ENCODE assay signal across 23 mouse cellular contexts in the genomic region with DNA sequence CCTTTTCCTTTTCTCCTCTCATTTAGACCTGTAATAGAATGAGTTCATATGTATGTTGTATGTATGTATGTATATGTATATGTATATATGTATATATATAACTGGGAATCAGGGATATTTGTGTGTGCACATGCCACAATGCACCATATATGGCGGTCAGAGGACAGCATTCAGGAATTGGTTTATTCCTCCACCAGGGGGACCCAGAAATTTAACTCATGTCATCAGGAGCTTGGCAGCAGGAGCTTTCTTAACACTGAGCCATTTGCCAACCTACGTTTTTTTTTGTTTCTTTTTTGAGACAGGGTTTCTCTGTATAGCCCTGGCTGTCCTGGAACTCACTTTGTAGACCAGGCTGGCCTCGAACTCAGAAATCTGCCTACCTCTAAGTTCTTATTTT. TPM values are rescaled to one million over a fixed set of nuclear protein-coding genes. Genes with fewer than 3 reads are reported as not detected.
A peak's percentile ranks its signal among the peaks of the same experiment; 100 is the strongest.
DNase-seq lines count a peak whose midpoint lies in the region; ATAC-seq and TF ChIP-seq lines count a peak whose summit lies in the region.
"Had no signal": no experiment of that assay in that cellular context is flagged by ENCODE, and none has a peak within 500 bp of the region (broad histone marks: within the 10 kb centered on the region; RNA-seq: fewer than 3 reads in every experiment).

No protein-coding gene starts in this region.

- DNase-seq in embryo, embryonic 10.5 days (ENCODE audit: low spot score), result peak; percentile 43
- no peak for DNase-seq in embryo, embryonic 10 days (ENCODE audit: low spot score)
- DNase-seq in liver, embryonic 14.5 days (ENCODE audit: low read depth in 3 of 3, low spot score in 3 of 3), result no peak
- DNase-seq in liver (no peak), MEL (ENCODE audit: low read depth, low spot score) (peak; percentile 28)
- no peak for DNase-seq in adrenal gland, adult 18-20 months (ENCODE audit: low spot score in 2 of 2)
- DNase-seq: cerebellum, adult 11-12 months; gastrocnemius, postnatal 10 days; heart, postnatal 36 days; kidney, adult 2 months; kidney, postnatal 4 days had no signal

- no peak for TF ChIP-seq POLR2A in MEL (IDR thresholded peaks at IDR 0.05; ENCODE audit: control insufficient read depth in 1 of 2, insufficient read depth in 1 of 2, low read depth in 1 of 2, low read length in 2 of 2, poor library complexity in 1 of 2)

- H3K79me2 ChIP-seq in MEL (ENCODE audit: control insufficient read depth, insufficient read depth, low read length, poor library complexity), result no peaks in the 10 kb centered on the region

- H3K4me2 ChIP-seq in liver, embryonic 14.5 days (ENCODE audit: low read depth), result no peak overlapping the region
- H3K4me2 ChIP-seq: heart, embryonic 11.5 days; liver, embryonic 15.5 days; neural tube, embryonic 12.5 days had no signal

- TF ChIP-seq RAD21 in MEL (IDR thresholded peaks at IDR 0.05; ENCODE audit: low read depth, low read length), result peak; percentile 30

- H3K9ac ChIP-seq in liver, embryonic 14.5 days (replicated peaks), result no peak overlapping the region
- no peak overlapping the region for H3K9ac ChIP-seq in MEL (ENCODE audit: control insufficient read depth, low read depth, low read length, poor library complexity, severe bottlenecking)
- H3K9ac ChIP-seq: liver, embryonic 15.5 days; neural tube, embryonic 12.5 days had no signal

- no peak for ATAC-seq in liver, embryonic 14.5 days (ENCODE audit: insufficient read depth)
- peak; percentile 57 for ATAC-seq in megakaryocyte progenitor cell, adult 5-6 weeks (replicated peaks; ENCODE audit: poor library complexity)
- ATAC-seq in cerebellum, adult (ENCODE audit: insufficient number of reproducible peaks, low FRiP score, low TSS enrichment), result no peak
- ATAC-seq: forebrain, embryonic 16.5 days had no signal

- no peaks in the 10 kb centered on the region for H3K4me1 ChIP-seq in liver, embryonic 14.5 days (replicated peaks; ENCODE audit: control insufficient read depth in 2 of 2, insufficient read depth in 2 of 2, low read length in 1 of 2)
- H3K4me1 ChIP-seq in MEL (ENCODE audit: control insufficient read depth in 1 of 2, insufficient read depth in 2 of 2, low read length in 2 of 2), result no peaks in the 10 kb centered on the region
- H3K4me1 ChIP-seq: limb, embryonic 10.5 days; liver, embryonic 15.5 days; neural tube, embryonic 12.5 days had no signal

- no peak overlapping the region for H3K27ac ChIP-seq in liver, embryonic 14.5 days
- no peak overlapping the region for H3K27ac ChIP-seq in MEL (ENCODE audit: control insufficient read depth, low read depth, low read length)
- H3K27ac ChIP-seq: limb, embryonic 10.5 days; liver, embryonic 15.5 days; macrophage; neural tube, embryonic 12.5 days had no signal

- peak; percentile 20; the same call in 1 of the 2 replicates for TF ChIP-seq CTCF in liver, embryonic 14.5 days (IDR thresholded peaks at IDR 0.05; ENCODE audit: low read depth)
- TF ChIP-seq CTCF in MEL (IDR thresholded peaks at IDR 0.05 in 2 of 3, conservative IDR thresholded peaks at IDR 0.05 in 1 of 3; ENCODE audit: control insufficient read depth in 1 of 3, insufficient read depth in 1 of 3, low read depth in 2 of 3, low read length in 3 of 3, poor library complexity in 1 of 3, severe bottlenecking in 1 of 3), result peak in 1 of 3 experiments; percentile 42; a peak in 2 of 6 replicates

- WGBS in liver, embryonic 14.5 days (ENCODE audit: insufficient replicate concordance), result 43% methylated on average over 3 of the region's 3 CpGs

- no peaks in the 10 kb centered on the region for H3K36me3 ChIP-seq in liver, embryonic 14.5 days (replicated peaks; ENCODE audit: control insufficient read depth, insufficient read depth, low read depth)
- H3K36me3 ChIP-seq in MEL (ENCODE audit: control insufficient read depth in 1 of 2, insufficient read depth in 2 of 2, low read length in 2 of 2), result no peaks in the 10 kb centered on the region
- H3K36me3 ChIP-seq: G1E; limb, embryonic 10.5 days; liver, embryonic 15.5 days; neural tube, embryonic 12.5 days had no signal

- H3K9me3 ChIP-seq in liver, embryonic 14.5 days (ENCODE audit: control insufficient read depth, low read length), result no peaks in the 10 kb centered on the region
- H3K9me3 ChIP-seq in MEL (replicated peaks; ENCODE audit: insufficient read depth, low read length), result no peaks in the 10 kb centered on the region
- H3K9me3 ChIP-seq: G1E; limb, embryonic 10.5 days; liver, embryonic 15.5 days; neural tube, embryonic 12.5 days had no signal

- no peak overlapping the region for H3K4me3 ChIP-seq in liver, embryonic 14.5 days (ENCODE audit: insufficient read depth in 1 of 2, low read depth in 2 of 2, low read length in 2 of 2)
- no peak overlapping the region for H3K4me3 ChIP-seq in MEL (ENCODE audit: control insufficient read depth in 1 of 2, insufficient read depth in 1 of 2, low read depth in 2 of 2, low read length in 2 of 2)
- H3K4me3 ChIP-seq: erythroblast, embryonic 14.5 days; limb, embryonic 10.5 days; liver, embryonic 15.5 days; neural tube, embryonic 12.5 days had no signal

- H3K27me3 ChIP-seq in liver, embryonic 14.5 days (ENCODE audit: control insufficient read depth, insufficient read depth, low read length), result no peaks in the 10 kb centered on the region
- H3K27me3 ChIP-seq in MEL (ENCODE audit: control insufficient read depth in 1 of 2, insufficient read depth in 2 of 2, low read length in 2 of 2), result no peaks in the 10 kb centered on the region
- H3K27me3 ChIP-seq: liver, embryonic 15.5 days; neural tube, embryonic 12.5 days had no signal

- no peak for TF ChIP-seq EP300 in liver, embryonic 14.5 days (IDR thresholded peaks at IDR 0.05; ENCODE audit: low read depth)
- no peak for TF ChIP-seq EP300 in MEL (IDR thresholded peaks at IDR 0.05; ENCODE audit: low read depth in 1 of 2, low read length in 2 of 2)

TF ChIP-seq in MEL, 35 proteins besides CTCF, POLR2A, EP300 and RAD21:
- TF ChIP-seq SMC3 (IDR thresholded peaks at IDR 0.05; ENCODE audit: low read depth, low read length) (peak; percentile 45), ZC3H11A (IDR thresholded peaks at IDR 0.05; ENCODE audit: low read depth, low read length) (0 out of 2 replicates have a peak, but pooled peaks have one; percentile 29), E2F4 (IDR thresholded peaks at IDR 0.05; ENCODE audit: borderline replicate concordance, low read depth, low read length) (no peak)

RNA-seq across cellular contexts. Expression of a gene that starts 10.6 kb away (rescaled TPM):
- polyA plus RNA-seq in liver, embryonic 14.5 days (2012; rRNA removed), result not detected in 2 replicates
- polyA plus RNA-seq in liver, embryonic 14.5 days (2014; fragmentation: Nextera tagmentation; extraction: Ambion mirVana), result not detected in 2 replicates
- total RNA-seq in MEL (2012; rRNA removed), result not detected in 2 replicates
- not detected for polyA plus RNA-seq in MEL (2012; ENCODE audit: insufficient read depth in 1 of 2, insufficient read length in 2 of 2, low read depth in 1 of 2, low replicate concordance in 2 of 2, missing spikeins in 1 of 2)
- not detected in 2 replicates for total RNA-seq in megakaryocyte progenitor cell, adult 5-6 weeks (2015)
- not detected in 2 replicates for total RNA-seq in megakaryocyte progenitor cell, adult 5-6 weeks (2017)
- total RNA-seq in adrenal gland, adult 18-20 months (2021), result not detected
- total RNA-seq: gastrocnemius, postnatal 10 days; heart, postnatal 36 days had no signal
- polyA plus RNA-seq: cortical plate, adult 2 months; erythroblast, embryonic 14.5 days; forebrain, embryonic 16.5 days; G1E; limb, embryonic 10.5 days; liver, embryonic 15.5 days; macrophage; neural tube, embryonic 12.5 days; stomach, embryonic 14.5 days had no signal

RNA-seq across cellular contexts. Expression of a gene that starts 14.0 kb away (rescaled TPM):
- polyA plus RNA-seq in liver, embryonic 14.5 days (2012; rRNA removed), result 0.02 TPM in 1 of 2 replicates, not detected in the other
- polyA plus RNA-seq in liver, embryonic 14.5 days (2014; fragmentation: Nextera tagmentation; extraction: Ambion mirVana), result 0.09 TPM in 1 of 2 replicates, not detected in the other
- not detected in 2 replicates for total RNA-seq in MEL (2012; rRNA removed)
- polyA plus RNA-seq in MEL (2012; ENCODE audit: insufficient read depth in 1 of 2, insufficient read length in 2 of 2, low read depth in 1 of 2, low replicate concordance in 2 of 2, missing spikeins in 1 of 2), result not detected
- total RNA-seq in megakaryocyte progenitor cell, adult 5-6 weeks (2015), result not detected in 2 replicates
- total RNA-seq in megakaryocyte progenitor cell, adult 5-6 weeks (2017), result not detected in 2 replicates
- total RNA-seq in adrenal gland, adult 18-20 months (2021), result not detected
- total RNA-seq: G1E; gastrocnemius, postnatal 10 days; heart, postnatal 36 days had no signal
- polyA plus RNA-seq: erythroblast, embryonic 14.5 days; G1E; macrophage had no signal

RNA-seq across cellular contexts. Expression of a gene that starts 31.8 kb away (rescaled TPM):
- polyA plus RNA-seq in liver, embryonic 14.5 days (2012; rRNA removed), result 3.5 and 5.8 TPM in 2 replicates
- 10.7 and 13.2 TPM in 2 replicates for polyA plus RNA-seq in liver, embryonic 14.5 days (2014; fragmentation: Nextera tagmentation; extraction: Ambion mirVana)
- total RNA-seq in MEL (2012; rRNA removed), result 13.9 and 17.0 TPM in 2 replicates
- 10 to 100 TPM in 1 of 2 experiments, not detected in 1; 12.3 TPM for polyA plus RNA-seq in MEL (2012; ENCODE audit: insufficient read depth in 1 of 2, insufficient read length in 2 of 2, low read depth in 1 of 2, low replicate concordance in 2 of 2, missing spikeins in 1 of 2)
- total RNA-seq in megakaryocyte progenitor cell, adult 5-6 weeks (2015), result 22.7 and 27.1 TPM in 2 replicates
- 26.3 and 26.5 TPM in 2 replicates for total RNA-seq in megakaryocyte progenitor cell, adult 5-6 weeks (2017)
- total RNA-seq in adrenal gland, adult 18-20 months (2021), result 10 to 100 TPM; 17.3 to 23.3 TPM

RNA-seq across cellular contexts. Expression of a gene that starts 33.9 kb away (rescaled TPM):
- polyA plus RNA-seq in liver, embryonic 14.5 days (2012; rRNA removed), result not detected in 2 replicates
- not detected in 2 replicates for polyA plus RNA-seq in liver, embryonic 14.5 days (2014; fragmentation: Nextera tagmentation; extraction: Ambion mirVana)
- total RNA-seq in MEL (2012; rRNA removed), result 0.08 TPM in 1 of 2 replicates, not detected in the other
- under 1 TPM in 1 of 2 experiments, not detected in 1; 0.04 TPM for polyA plus RNA-seq in MEL (2012; ENCODE audit: insufficient read depth in 1 of 2, insufficient read length in 2 of 2, low read depth in 1 of 2, low replicate concordance in 2 of 2, missing spikeins in 1 of 2)
- not detected in 2 replicates for total RNA-seq in megakaryocyte progenitor cell, adult 5-6 weeks (2015)
- total RNA-seq in megakaryocyte progenitor cell, adult 5-6 weeks (2017), result not detected in 2 replicates
- not detected for total RNA-seq in adrenal gland, adult 18-20 months (2021)
- total RNA-seq: gastrocnemius, postnatal 10 days; heart, postnatal 36 days had no signal
- polyA plus RNA-seq: erythroblast, embryonic 14.5 days; G1E; heart, embryonic 11.5 days; liver, embryonic 15.5 days; macrophage; neural tube, embryonic 12.5 days; stomach, embryonic 14.5 days had no signal

Comparison
In these comparisons a context has a peak if more than half of its experiments do, and no peak if none do; other contexts are left out.
1. DNase-seq: peak in embryo, embryonic 10.5 days (single experiment) and MEL (single experiment); none in embryo, embryonic 10 days (single experiment), liver, embryonic 14.5 days (0 of 3), liver (single experiment) and adrenal gland, adult 18-20 months (0 of 2).